Mouse (Mus musculus) embryonic facial prominence, embryonic 14.5 days (tissue): ENCODE measurements at regions not wholly inside any gene's neighbourhood (a gene's known extent, or its start where the extent isn't known, plus 50 kb on each side); places are given as distances from the start of the nearest gene placed in this dataset.

ENCODE experiments used
- ATAC-seq: fragments of 200-750 bp; cut with Nextera tagmentation; 2 replicates; pipeline ENCODE4 v1.8.0; 2017; ENCODE audit warnings: low read depth, moderate number of reproducible peaks, moderate TSS enrichment
- DNase-seq: peaks from one replicate; pipeline ENCODE4 v3.0.0-alpha.2; 2015; ENCODE audit warnings: low spot score
- H3K27ac ChIP-seq: fragments of 300-500 bp; sonication (generic); replicated peaks from 2 replicates; pipeline ENCODE4 v1.5.1; 2014; ENCODE audit warnings: low read depth, mild to moderate bottlenecking, low read length, moderate library complexity
- H3K27me3 ChIP-seq: fragments of 300-500 bp; sonication (generic); replicated peaks from 2 replicates; pipeline ENCODE4 v1.6.1; 2014; ENCODE audit warnings: low read length; ENCODE audit not compliant: control insufficient read depth, insufficient read depth
- H3K36me3 ChIP-seq: fragments of 300-500 bp; sonication (generic); 2 replicates; pipeline ENCODE4 v1.6.1; 2014; ENCODE audit warnings: low read length, mixed read lengths; ENCODE audit not compliant: control insufficient read depth, insufficient read depth
- H3K4me1 ChIP-seq: fragments of 300-500 bp; sonication (generic); 2 replicates; pipeline ENCODE4 v1.6.1; 2014; ENCODE audit warnings: antibody characterized with exemption, low read length; ENCODE audit not compliant: control insufficient read depth, insufficient read depth
- H3K4me2 ChIP-seq: fragments of 300-500 bp; sonication (generic); 2 replicates; pipeline ENCODE4 v1.6.1; 2014; ENCODE audit warnings: low read depth, mild to moderate bottlenecking, low read length, moderate library complexity, mixed read lengths
- H3K4me3 ChIP-seq: fragments of 300-500 bp; sonication (generic); 2 replicates; pipeline ENCODE4 v1.5.1; 2014; ENCODE audit warnings: low read depth, mild to moderate bottlenecking, low read length
- H3K9ac ChIP-seq: fragments of 300-500 bp; sonication (generic); 2 replicates; pipeline ENCODE4 v1.6.1; 2014; ENCODE audit warnings: low read depth, mild to moderate bottlenecking, low read length, moderate library complexity, mixed read lengths
- H3K9me3 ChIP-seq: fragments of 300-500 bp; sonication (generic); 2 replicates; pipeline ENCODE4 v1.6.1; 2016; ENCODE audit warnings: low read length; ENCODE audit not compliant: control insufficient read depth
- WGBS: fragments of 180-500 bp; shearing (Covaris S2); extraction: QIAGEN DNeasy Blood & Tissue Kit; methylation state at CpG from one replicate; pipeline ENCODE4 v1.1.7; 2014; 5-methylcytosine and 5-hydroxymethylcytosine counted together

GRCm38 (mm10) chr4:124277456-124278181, 333.0 kb downstream of the 3100002H09Rik start:
- DNase-seq: peak; percentile 58
- peak; percentile 64 for ATAC-seq
- Histone ChIP-seq H3K4me2 (peak overlapping the region; percentile 93), H3K36me3 (no peaks in the 10 kb centered on the region), H3K4me1 (peaks cover 18% of the 10 kb centered on the region), H3K4me3 (peak overlapping the region; percentile 39), H3K9me3 (no peaks in the 10 kb centered on the region), H3K27ac (peak overlapping the region; percentile 56; the same call in 1 of the 2 replicates), H3K9ac (peak overlapping the region; percentile 62), H3K27me3 (no peaks in the 10 kb centered on the region)
- WGBS: under 1% methylated on average over 43 of the region's 43 CpGs

GRCm38 (mm10) chr4:124276741-124277455, 333.7 kb downstream of the 3100002H09Rik start:
- Histone ChIP-seq H3K27me3 (no peaks in the 10 kb centered on the region), H3K4me2 (peak overlapping the region; percentile 93), H3K9ac (peak overlapping the region; percentile 62), H3K27ac (peak overlapping the region; percentile 56), H3K9me3 (no peaks in the 10 kb centered on the region), H3K4me1 (peaks cover 18% of the 10 kb centered on the region), H3K36me3 (no peaks in the 10 kb centered on the region), H3K4me3 (peak overlapping the region; percentile 39)
- DNase-seq: peak; percentile 90
- ATAC-seq: peak; percentile 80
- 4% methylated on average over 21 of the region's 21 CpGs for WGBS

DNA sequence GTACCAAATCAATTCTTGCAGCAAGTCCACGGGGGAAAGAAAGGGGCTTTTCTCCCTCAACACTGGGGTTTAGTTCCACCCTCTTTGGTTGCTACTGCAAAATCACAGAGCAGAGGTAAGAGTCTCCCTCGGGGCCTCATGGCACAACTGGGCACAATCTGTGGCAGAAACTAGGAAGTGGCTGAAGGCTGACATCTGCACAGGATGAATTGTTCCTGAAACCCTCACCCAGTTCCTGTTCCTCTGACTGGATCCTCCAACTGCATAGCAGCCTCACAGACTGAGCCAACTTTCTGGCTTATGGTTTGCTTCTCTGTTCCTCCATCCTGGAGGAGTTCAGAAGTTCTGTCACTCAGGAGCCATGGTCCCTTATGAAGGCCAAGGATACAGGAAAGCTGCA, 338.6 kb downstream of the 3100002H09Rik start:
- Histone ChIP-seq H3K27ac (no peak overlapping the region), H3K4me2 (no peak overlapping the region), H3K9ac (no peak overlapping the region), H3K9me3 (no peaks in the 10 kb centered on the region), H3K4me1 (peaks cover 6% of the 10 kb centered on the region), H3K27me3 (no peaks in the 10 kb centered on the region), H3K36me3 (no peaks in the 10 kb centered on the region), H3K4me3 (no peak overlapping the region)
- WGBS: 60% methylated on average over 2 of the region's 2 CpGs
- no peak for DNase-seq
- ATAC-seq: no peak

DNA sequence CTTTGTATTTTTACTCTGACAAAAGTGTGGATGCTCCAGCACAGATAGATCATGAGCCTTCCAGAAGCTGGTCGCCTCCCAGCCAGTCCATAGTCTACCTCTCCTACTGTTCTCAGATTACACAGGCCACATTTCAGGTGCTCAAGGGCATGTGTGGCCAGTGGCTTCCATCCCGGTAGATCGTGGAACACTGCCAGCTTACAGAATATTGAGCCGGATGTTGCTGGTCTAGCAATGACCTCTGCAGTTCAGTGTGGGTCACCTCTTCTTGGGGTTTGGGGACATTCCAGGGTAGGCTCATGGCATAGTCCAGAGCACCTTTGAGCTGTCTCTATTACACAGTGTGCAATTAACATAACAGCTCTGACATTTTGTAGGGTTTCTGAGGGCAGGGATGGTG, 342.2 kb downstream of the 3100002H09Rik start:
- Histone ChIP-seq H3K4me2 (no peak overlapping the region), H3K27ac (no peak overlapping the region), H3K4me3 (no peak overlapping the region), H3K4me1 (no peaks in the 10 kb centered on the region), H3K27me3 (no peaks in the 10 kb centered on the region), H3K36me3 (no peaks in the 10 kb centered on the region), H3K9me3 (no peaks in the 10 kb centered on the region), H3K9ac (no peak overlapping the region)
- WGBS: 65% methylated on average over 4 of the region's 4 CpGs
- ATAC-seq: no peak
- no peak for DNase-seq

- Histone ChIP-seq H3K27me3 (no peaks in the 10 kb centered on the region), H3K4me3 (no peak overlapping the region), H3K4me2 (no peak overlapping the region), H3K9ac (no peak overlapping the region), H3K36me3 (no peaks in the 10 kb centered on the region), H3K4me1 (no peaks in the 10 kb centered on the region), H3K9me3 (peaks cover 5% of the 10 kb centered on the region; the same call in 1 of the 2 replicates), H3K27ac (no peak overlapping the region)
- no peak for DNase-seq
- ATAC-seq: no peak
- WGBS: 46% methylated on average over 4 of the region's 4 CpGs
Measured at GRCm38 (mm10) chr4:124266573-124266972, 344.0 kb downstream of the 3100002H09Rik start.

DNA sequence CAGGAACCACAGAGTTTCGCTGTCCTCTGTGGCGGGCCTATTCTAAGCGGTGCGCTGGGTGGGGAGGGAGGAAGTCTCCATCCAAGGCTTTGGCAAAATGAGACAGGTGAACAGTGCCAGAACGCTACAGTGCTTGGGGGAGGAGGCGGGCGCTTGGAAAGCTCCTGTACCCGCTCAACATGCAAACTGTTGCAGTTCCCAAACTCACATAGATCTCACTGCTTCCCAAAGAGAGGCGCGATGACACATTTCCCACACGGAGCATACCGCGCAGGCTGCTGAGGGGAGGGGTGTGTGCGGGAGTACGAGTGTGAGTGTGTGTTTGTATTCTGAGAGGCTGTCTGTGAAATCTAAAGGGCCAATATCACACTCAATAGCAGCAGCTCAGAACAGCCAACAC, 345.1 kb downstream of the 3100002H09Rik start:
- Histone ChIP-seq H3K4me3 (no peak overlapping the region), H3K27ac (no peak overlapping the region), H3K4me1 (no peaks in the 10 kb centered on the region), H3K9me3 (peaks cover 8% of the 10 kb centered on the region; the same call in 1 of the 2 replicates), H3K9ac (no peak overlapping the region), H3K27me3 (no peaks in the 10 kb centered on the region), H3K4me2 (no peak overlapping the region), H3K36me3 (no peaks in the 10 kb centered on the region)
- ATAC-seq (no peak), DNase-seq (no peak)
- 80% methylated on average over 15 of the region's 15 CpGs for WGBS

DNA sequence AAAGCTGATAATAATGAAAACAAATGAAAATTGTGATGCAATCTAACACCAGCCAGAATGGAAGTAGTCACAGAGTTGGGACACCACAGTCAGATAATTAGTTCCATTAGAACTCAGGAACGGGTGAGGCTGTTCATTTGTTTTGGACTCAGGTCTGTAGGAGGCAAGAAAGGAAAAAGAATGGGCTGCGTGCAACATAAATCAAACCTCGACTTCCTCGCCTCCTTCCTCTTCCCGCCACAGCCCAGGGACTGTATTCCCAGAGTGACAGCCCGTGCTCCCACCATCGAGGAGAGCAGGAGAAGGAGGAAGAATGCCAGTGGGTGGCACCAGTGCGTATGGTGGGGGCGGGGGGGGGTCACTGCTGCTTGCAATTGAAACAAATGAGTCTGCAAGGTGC, 339.2 kb upstream of the 4930535I16Rik start:
- Histone ChIP-seq H3K4me2 (no peak overlapping the region), H3K27ac (no peak overlapping the region), H3K9me3 (peaks cover 7% of the 10 kb centered on the region; the same call in 1 of the 2 replicates), H3K4me1 (peaks cover 5% of the 10 kb centered on the region; the same call in 1 of the 2 replicates), H3K4me3 (no peak overlapping the region), H3K36me3 (no peaks in the 10 kb centered on the region), H3K9ac (no peak overlapping the region), H3K27me3 (peaks cover 5% of the 10 kb centered on the region)
- whole genome bisulfite sequencing: 36% methylated on average over 9 of the region's 9 CpGs
- no peak for ATAC-seq
- DNase-seq: no peak

DNA sequence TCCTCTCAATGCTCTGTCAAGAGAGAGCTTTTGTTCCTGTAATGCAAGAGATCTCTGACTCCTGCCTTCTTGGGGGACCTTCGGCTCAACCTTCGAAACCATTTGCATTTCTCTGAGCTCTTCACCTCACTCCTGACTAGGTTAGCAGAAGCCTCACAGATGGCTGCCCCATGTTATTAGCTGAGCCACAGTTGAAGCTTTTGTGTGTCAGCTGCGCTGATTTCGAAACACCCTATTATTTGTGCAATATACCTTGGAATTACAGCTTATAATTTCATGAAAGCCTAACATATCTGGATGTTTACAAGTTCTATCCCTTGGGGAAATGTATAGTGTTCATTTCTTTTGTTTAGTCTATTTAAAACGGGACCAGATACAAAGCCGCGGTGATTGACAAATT, 338.7 kb upstream of the 4930535I16Rik start:
- DNase-seq (no peak), ATAC-seq (no peak)
- Histone ChIP-seq H3K4me3 (no peak overlapping the region), H3K36me3 (no peaks in the 10 kb centered on the region), H3K4me1 (peaks cover 5% of the 10 kb centered on the region; the same call in 1 of the 2 replicates), H3K27me3 (peaks cover 5% of the 10 kb centered on the region), H3K4me2 (no peak overlapping the region), H3K27ac (no peak overlapping the region), H3K9ac (no peak overlapping the region), H3K9me3 (peaks cover 2% of the 10 kb centered on the region; the same call in 1 of the 2 replicates)
- WGBS: 76% methylated on average over 7 of the region's 7 CpGs
